Mouse (Mus musculus): ENCODE data around the gene Timm29. TPM values are rescaled to one million over a fixed set of nuclear protein-coding genes. Genes with fewer than 3 reads are reported as not detected.
"Not testable (repeated sequence)": the region's sequence is repeated elsewhere in the genome, so short reads cannot be mapped to it uniquely, and the experiment has no call there.

Timm29 gene
- polyA plus RNA-seq, 1 experiment from 2014 or later = 22.0 TPM

GRCm38 (mm10) chr9:21591831-21592702 is 455 bp upstream of the Timm29 start:
- peak overlapping the region; percentile 62 for H3K27ac ChIP-seq (ENCODE audit: low read length)
- H3K27me3 ChIP-seq (replicated peaks; ENCODE audit: control insufficient read depth, insufficient read depth, low read length) = no peaks in the 10 kb centered on the region
- H3K36me3 ChIP-seq (ENCODE audit: control insufficient read depth, insufficient read depth, low read length) = peaks cover 4% of the 10 kb centered on the region; the same call in 1 of the 2 replicates
- ATAC-seq = peak; percentile 78
- H3K4me1 ChIP-seq (ENCODE audit: control insufficient read depth, insufficient read depth, low read length) = peaks cover 18% of the 10 kb centered on the region
- H3K9ac ChIP-seq (ENCODE audit: low read depth, low read length) = peak overlapping the region; percentile 96
- 17% methylated on average over 17 of the region's 17 CpGs for WGBS
- peak overlapping the region; percentile 82 for H3K4me2 ChIP-seq (ENCODE audit: low read depth, low read length)
- peak overlapping the region; percentile 100 for H3K4me3 ChIP-seq (ENCODE audit: low read length)
- H3K9me3 ChIP-seq (ENCODE audit: control insufficient read depth, low read length) = no peaks in the 10 kb centered on the region

GRCm38 (mm10) chr9:21593122-21593721 is 700 bp downstream of the Timm29 start:
- Histone ChIP-seq H3K4me2 (ENCODE audit: low read depth, low read length) (peak overlapping the region; percentile 82), H3K4me1 (ENCODE audit: control insufficient read depth, insufficient read depth, low read length) (peaks cover 18% of the 10 kb centered on the region), H3K36me3 (ENCODE audit: control insufficient read depth, insufficient read depth, low read length) (no peaks in the 10 kb centered on the region; the same call in 1 of the 2 replicates), H3K9me3 (ENCODE audit: control insufficient read depth, low read length) (no peaks in the 10 kb centered on the region), H3K4me3 (ENCODE audit: low read length) (peak overlapping the region; percentile 100), H3K27me3 (replicated peaks; ENCODE audit: control insufficient read depth, insufficient read depth, low read length) (no peaks in the 10 kb centered on the region), H3K27ac (ENCODE audit: low read length) (peak overlapping the region; percentile 83), H3K9ac (ENCODE audit: low read depth, low read length) (peak overlapping the region; percentile 96)
- 1% methylated on average over 69 of the region's 69 CpGs for WGBS
- ATAC-seq = peak; percentile 75

- Histone ChIP-seq H3K4me1 (ENCODE audit: control insufficient read depth, insufficient read depth, low read length) (peaks cover 18% of the 10 kb centered on the region), H3K9ac (ENCODE audit: low read depth, low read length) (peak overlapping the region; percentile 96), H3K4me2 (ENCODE audit: low read depth, low read length) (peak overlapping the region; percentile 82; the same call in 1 of the 2 replicates), H3K4me3 (ENCODE audit: low read length) (peak overlapping the region; percentile 100)
- not testable (repeated sequence) for H3K27ac ChIP-seq (ENCODE audit: low read length); H3K36me3 ChIP-seq (ENCODE audit: control insufficient read depth, insufficient read depth, low read length); H3K27me3 ChIP-seq (replicated peaks; ENCODE audit: control insufficient read depth, insufficient read depth, low read length); ATAC-seq; H3K9me3 ChIP-seq (ENCODE audit: control insufficient read depth, low read length)
- WGBS = 89% methylated on average over 8 of the region's 8 CpGs
Observed at GRCm38 (mm10) chr9:21594350-21594749, 1.8 kb downstream of the Timm29 start.

DNA sequence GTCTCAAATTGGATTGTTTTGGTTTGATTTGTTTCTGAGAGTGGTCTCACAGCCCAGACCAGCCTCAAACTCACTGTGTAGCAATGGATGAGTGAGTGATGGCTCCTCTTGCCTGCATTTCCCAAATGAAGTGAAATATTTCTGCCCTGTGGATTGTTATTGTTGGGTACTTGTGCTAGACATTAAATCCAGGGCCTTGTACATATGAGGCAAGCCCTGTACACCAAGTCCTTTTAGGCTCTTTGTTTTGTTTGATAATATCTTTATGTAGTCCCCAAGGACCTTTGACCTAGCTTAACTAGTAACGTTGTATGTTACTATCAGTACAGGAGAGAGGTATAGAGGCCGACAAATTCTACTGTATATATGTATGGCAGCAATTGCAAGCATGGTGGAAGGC is 2.3 kb downstream of the Timm29 start:
- Histone ChIP-seq H3K4me3 (ENCODE audit: low read length) (no peak overlapping the region), H3K27ac (ENCODE audit: low read length) (no peak overlapping the region), H3K9me3 (ENCODE audit: control insufficient read depth, low read length) (no peaks in the 10 kb centered on the region), H3K9ac (ENCODE audit: low read depth, low read length) (no peak overlapping the region), H3K27me3 (replicated peaks; ENCODE audit: control insufficient read depth, insufficient read depth, low read length) (no peaks in the 10 kb centered on the region), H3K4me2 (ENCODE audit: low read depth, low read length) (no peak overlapping the region), H3K4me1 (ENCODE audit: control insufficient read depth, insufficient read depth, low read length) (peaks cover 18% of the 10 kb centered on the region), H3K36me3 (ENCODE audit: control insufficient read depth, insufficient read depth, low read length) (no peaks in the 10 kb centered on the region; the same call in 1 of the 2 replicates)
- 73% methylated on average over 2 of the region's 2 CpGs for WGBS
- no peak for ATAC-seq

DNA sequence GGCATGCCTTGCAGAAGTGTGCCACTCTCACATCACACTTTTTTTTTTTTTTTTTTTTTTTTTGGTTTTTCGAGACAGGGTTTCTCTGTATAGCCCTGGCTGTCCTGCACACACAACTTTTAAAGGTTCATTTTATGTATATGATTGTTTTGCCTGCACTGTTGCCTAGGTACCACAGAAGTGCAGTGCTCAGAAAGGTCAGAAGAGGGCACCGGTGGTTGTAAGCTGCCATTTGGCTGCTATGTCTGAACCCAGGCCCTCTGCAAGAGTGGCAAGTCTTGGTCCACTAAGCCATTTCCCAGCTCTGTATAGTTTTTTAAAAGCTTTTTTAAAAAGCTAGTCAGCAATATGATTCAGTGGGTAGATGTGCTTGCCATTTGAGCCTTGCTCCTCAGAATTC is 5.7 kb downstream of the Timm29 start:
- WGBS = 54% methylated on average over 2 of the region's 2 CpGs
- Histone ChIP-seq H3K27me3 (replicated peaks; ENCODE audit: control insufficient read depth, insufficient read depth, low read length) (no peaks in the 10 kb centered on the region), H3K4me3 (ENCODE audit: low read length) (no peak overlapping the region)

GRCm38 (mm10) chr9:21600186-21600585 is 7.7 kb downstream of the Timm29 start:
- no peak overlapping the region for H3K9ac ChIP-seq (ENCODE audit: low read depth, low read length)
- ATAC-seq = no peak
- 69% methylated on average over 3 of the region's 3 CpGs for WGBS
- H3K9me3 ChIP-seq (ENCODE audit: control insufficient read depth, low read length) = no peaks in the 10 kb centered on the region
- H3K27ac ChIP-seq (ENCODE audit: low read length) = no peak overlapping the region
- no peak overlapping the region for H3K4me2 ChIP-seq (ENCODE audit: low read depth, low read length)
- H3K4me3 ChIP-seq (ENCODE audit: low read length) = no peak overlapping the region
- H3K27me3 ChIP-seq (replicated peaks; ENCODE audit: control insufficient read depth, insufficient read depth, low read length) = no peaks in the 10 kb centered on the region
- no peaks in the 10 kb centered on the region for H3K4me1 ChIP-seq (ENCODE audit: control insufficient read depth, insufficient read depth, low read length)
- no peaks in the 10 kb centered on the region for H3K36me3 ChIP-seq (ENCODE audit: control insufficient read depth, insufficient read depth, low read length)

More for the DNA sequence above, 5.7 kb downstream of the Timm29 start:
- H3K27ac ChIP-seq (ENCODE audit: low read length) = no peak overlapping the region
- no peak for ATAC-seq
- no peaks in the 10 kb centered on the region for H3K36me3 ChIP-seq (ENCODE audit: control insufficient read depth, insufficient read depth, low read length)
- H3K4me1 ChIP-seq (ENCODE audit: control insufficient read depth, insufficient read depth, low read length) = peaks cover 12% of the 10 kb centered on the region
- H3K9me3 ChIP-seq (ENCODE audit: control insufficient read depth, low read length) = no peaks in the 10 kb centered on the region
- no peak overlapping the region for H3K9ac ChIP-seq (ENCODE audit: low read depth, low read length)
- no peak overlapping the region for H3K4me2 ChIP-seq (ENCODE audit: low read depth, low read length)

DNA sequence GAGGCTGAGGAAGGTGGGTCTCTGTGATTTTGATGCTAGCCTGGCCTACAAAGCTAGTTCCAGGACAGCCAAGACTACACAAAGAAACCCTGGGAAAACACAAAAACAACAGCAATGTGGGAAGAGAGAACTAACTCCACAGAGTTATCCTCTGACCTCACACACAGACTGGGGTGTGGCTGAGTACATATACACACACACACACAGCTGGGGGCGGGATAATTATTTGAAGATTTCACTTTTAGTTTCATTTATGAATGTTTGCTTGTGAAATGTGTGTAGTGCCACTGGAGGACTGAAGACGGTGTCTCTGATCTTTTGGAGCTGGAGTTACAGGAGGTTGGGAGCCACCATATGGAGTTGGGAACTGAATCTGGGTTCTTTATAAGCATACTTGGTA is 8.6 kb downstream of the Timm29 start:
- no peak overlapping the region for H3K27ac ChIP-seq (ENCODE audit: low read length)
- H3K27me3 ChIP-seq (replicated peaks; ENCODE audit: control insufficient read depth, insufficient read depth, low read length) = no peaks in the 10 kb centered on the region
- no peak overlapping the region for H3K9ac ChIP-seq (ENCODE audit: low read depth, low read length)
- no peaks in the 10 kb centered on the region for H3K4me1 ChIP-seq (ENCODE audit: control insufficient read depth, insufficient read depth, low read length)
- H3K36me3 ChIP-seq (ENCODE audit: control insufficient read depth, insufficient read depth, low read length) = no peaks in the 10 kb centered on the region
- WGBS = 82% methylated on average over 2 of the region's 2 CpGs
- no peaks in the 10 kb centered on the region for H3K9me3 ChIP-seq (ENCODE audit: control insufficient read depth, low read length)
- peak; percentile 39; the same call in 1 of the 2 replicates for ATAC-seq
- no peak overlapping the region for H3K4me3 ChIP-seq (ENCODE audit: low read length)
- H3K4me2 ChIP-seq (ENCODE audit: low read depth, low read length) = no peak overlapping the region

DNA sequence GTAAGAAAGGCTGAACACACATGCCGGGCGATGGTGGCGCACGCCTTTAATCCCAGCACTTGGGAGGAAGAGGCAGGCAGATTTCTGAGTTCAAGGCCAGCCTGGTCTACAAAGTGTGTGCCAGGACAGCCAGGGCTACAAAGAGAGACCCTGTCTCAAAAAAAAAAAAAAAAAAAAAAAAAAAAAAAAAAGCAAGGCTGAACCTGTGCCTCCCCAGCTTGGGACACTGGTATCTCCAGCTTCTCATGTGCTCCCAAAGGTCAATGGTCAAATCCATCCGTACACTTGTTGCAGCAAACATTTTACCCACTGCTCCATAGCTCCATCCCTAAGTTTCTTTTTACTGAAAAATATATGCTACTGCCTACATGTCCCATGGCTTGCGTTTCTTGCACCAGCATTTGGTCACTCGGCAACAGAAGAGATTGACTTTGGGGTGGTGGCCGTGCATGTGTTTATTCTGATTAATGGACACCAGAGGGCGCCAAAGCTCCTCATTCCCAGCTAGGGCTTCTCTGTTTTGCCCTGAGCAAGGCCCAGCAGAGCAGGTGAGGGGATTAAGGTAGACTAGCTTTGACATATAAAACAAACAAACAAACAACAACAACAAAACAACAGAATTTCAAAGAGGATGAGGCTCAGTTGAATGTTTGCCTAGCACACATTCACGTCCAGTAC is 9.3 kb downstream of the Timm29 start:
- peak; percentile 75 for ATAC-seq
- H3K4me2 ChIP-seq (ENCODE audit: low read depth, low read length) = no peak overlapping the region
- no peaks in the 10 kb centered on the region for H3K36me3 ChIP-seq (ENCODE audit: control insufficient read depth, insufficient read depth, low read length)
- H3K4me3 ChIP-seq (ENCODE audit: low read length) = no peak overlapping the region
- no peaks in the 10 kb centered on the region for H3K9me3 ChIP-seq (ENCODE audit: control insufficient read depth, low read length)
- 51% methylated on average over 10 of the region's 10 CpGs for WGBS
- no peaks in the 10 kb centered on the region for H3K27me3 ChIP-seq (replicated peaks; ENCODE audit: control insufficient read depth, insufficient read depth, low read length)
- no peaks in the 10 kb centered on the region for H3K4me1 ChIP-seq (ENCODE audit: control insufficient read depth, insufficient read depth, low read length)
- H3K9ac ChIP-seq (ENCODE audit: low read depth, low read length) = no peak overlapping the region
- H3K27ac ChIP-seq (ENCODE audit: low read length) = no peak overlapping the region

- Histone ChIP-seq H3K36me3 (ENCODE audit: control insufficient read depth, insufficient read depth, low read length) (no peaks in the 10 kb centered on the region), H3K4me3 (ENCODE audit: low read length) (no peak overlapping the region), H3K27ac (ENCODE audit: low read length) (no peak overlapping the region), H3K9me3 (ENCODE audit: control insufficient read depth, low read length) (no peaks in the 10 kb centered on the region), H3K9ac (ENCODE audit: low read depth, low read length) (no peak overlapping the region), H3K4me2 (ENCODE audit: low read depth, low read length) (no peak overlapping the region), H3K27me3 (replicated peaks; ENCODE audit: control insufficient read depth, insufficient read depth, low read length) (no peaks in the 10 kb centered on the region), H3K4me1 (ENCODE audit: control insufficient read depth, insufficient read depth, low read length) (no peaks in the 10 kb centered on the region)
- no peak for ATAC-seq
- 78% methylated on average over 5 of the region's 5 CpGs for WGBS
Observed at GRCm38 (mm10) chr9:21604119-21604518, 11.6 kb downstream of the Timm29 start.
